Mouse (Mus musculus): ENCODE measurements around the gene Edn2. TPM values are rescaled to one million over a fixed set of nuclear protein-coding genes. Genes with fewer than 3 reads are reported as not detected.

The Edn2 gene
- total and polyA plus RNA-seq, 2 experiments from 2014 or later, result 0.20 TPM; not detected in 1

DNA sequence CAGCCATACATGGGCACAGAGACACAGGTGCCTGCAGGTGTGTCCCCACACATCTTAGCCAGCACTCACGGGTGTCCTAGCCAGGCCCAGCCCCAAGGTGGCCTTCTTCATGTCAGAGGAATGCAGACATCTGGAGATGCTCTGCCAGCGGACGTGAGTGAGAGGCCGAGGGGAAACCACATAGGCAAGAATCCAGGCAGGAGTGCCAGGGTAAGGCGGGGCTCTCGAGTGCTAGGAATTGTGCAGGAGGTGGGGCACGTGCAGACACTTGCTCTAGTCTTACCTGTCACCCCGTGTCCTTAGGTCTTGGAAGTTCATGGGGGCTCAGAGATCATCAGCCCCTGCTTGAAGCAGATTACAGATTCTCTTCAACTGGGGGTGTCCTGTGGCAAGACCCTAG lies 15.1 kb upstream of the Edn2 start:
- H3K27me3 ChIP-seq (ENCODE audit: control insufficient read depth, insufficient read depth, low read length), result no peaks in the 10 kb centered on the region; the same call in 1 of the 2 replicates
- H3K9ac ChIP-seq (replicated peaks; ENCODE audit: low read depth, low read length), result no peak overlapping the region
- no peak overlapping the region for H3K4me3 ChIP-seq (ENCODE audit: low read depth, low read length)
- peaks cover 33% of the 10 kb centered on the region for H3K4me1 ChIP-seq (ENCODE audit: control insufficient read depth, insufficient read depth)
- no peak overlapping the region for H3K4me2 ChIP-seq (ENCODE audit: low read depth, low read length)
- no peaks in the 10 kb centered on the region for H3K9me3 ChIP-seq (replicated peaks; ENCODE audit: control insufficient read depth, low read length)
- DNase-seq (ENCODE audit: low spot score) (no peak), ATAC-seq (ENCODE audit: insufficient read depth, low read depth) (no peak)
- 40% methylated on average over 8 of the region's 8 CpGs for WGBS
- no peak for TF ChIP-seq CTCF (IDR thresholded peaks at IDR 0.05; ENCODE audit: low read depth)
- no peak for TF ChIP-seq EP300 (IDR thresholded peaks at IDR 0.05; ENCODE audit: low read depth)
- no peaks in the 10 kb centered on the region for H3K36me3 ChIP-seq (replicated peaks; ENCODE audit: control insufficient read depth, insufficient read depth, low read length)
- no peak overlapping the region for H3K27ac ChIP-seq (ENCODE audit: low read depth)

DNA sequence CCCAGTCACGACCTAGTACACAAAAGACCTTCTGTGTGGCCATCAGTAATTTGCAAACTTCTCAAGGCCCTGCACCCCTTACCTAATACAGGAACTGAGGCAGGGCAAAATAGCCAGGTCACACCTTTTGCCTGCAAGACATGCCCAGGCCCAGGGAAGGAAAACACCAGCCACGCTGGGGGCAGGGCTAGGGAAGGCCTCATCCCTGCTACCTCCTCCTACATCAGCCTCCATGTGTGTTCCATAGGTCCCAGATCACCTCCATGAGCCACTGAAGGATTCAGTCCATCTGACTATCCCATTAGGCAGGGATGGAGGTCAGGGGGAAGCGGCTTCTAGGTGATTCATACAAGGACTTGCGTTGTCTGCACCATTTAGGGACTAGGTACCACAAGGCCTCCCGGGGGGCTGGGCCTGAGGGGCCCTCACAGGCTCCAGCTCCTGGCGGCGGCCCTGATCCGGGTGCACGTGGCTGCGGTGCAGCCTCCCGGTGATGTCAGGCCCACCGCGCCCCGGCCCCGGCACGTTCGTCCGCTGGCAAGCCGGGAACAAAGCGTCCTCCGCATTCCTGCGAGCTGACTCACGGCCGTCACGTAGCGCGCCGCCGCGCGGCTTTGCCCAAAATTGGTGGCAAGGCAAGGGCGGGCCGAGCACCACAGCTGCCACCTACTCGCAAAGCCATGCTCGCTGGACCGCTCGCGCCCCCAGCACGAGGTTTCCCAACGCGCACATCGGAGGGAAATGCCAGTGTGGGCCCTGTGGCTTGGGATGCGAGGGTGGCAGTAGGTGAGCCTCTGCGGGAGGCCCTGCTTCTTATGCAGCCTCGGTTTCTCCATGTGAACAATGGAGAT lies 12.5 kb upstream of the Edn2 start:
- Histone ChIP-seq H3K27ac (ENCODE audit: low read depth) (peak overlapping the region; percentile 75), H3K4me2 (ENCODE audit: low read depth, low read length) (peak overlapping the region; percentile 38), H3K4me3 (ENCODE audit: low read depth, low read length) (no peak overlapping the region), H3K36me3 (replicated peaks; ENCODE audit: control insufficient read depth, insufficient read depth, low read length) (no peaks in the 10 kb centered on the region), H3K9ac (replicated peaks; ENCODE audit: low read depth, low read length) (no peak overlapping the region), H3K4me1 (ENCODE audit: control insufficient read depth, insufficient read depth) (peaks cover 25% of the 10 kb centered on the region), H3K27me3 (ENCODE audit: control insufficient read depth, insufficient read depth, low read length) (no peaks in the 10 kb centered on the region; the same call in 1 of the 2 replicates), H3K9me3 (replicated peaks; ENCODE audit: control insufficient read depth, low read length) (no peaks in the 10 kb centered on the region)
- ATAC-seq (ENCODE audit: insufficient read depth, low read depth) (peak; percentile 87), DNase-seq (ENCODE audit: low spot score) (peak; percentile 92)
- TF ChIP-seq CTCF (IDR thresholded peaks at IDR 0.05; ENCODE audit: low read depth) (peak; percentile 16; the same call in 1 of the 2 replicates), EP300 (IDR thresholded peaks at IDR 0.05; ENCODE audit: low read depth) (peak; percentile 97)
- 5% methylated on average over 45 of the region's 45 CpGs for WGBS

DNA sequence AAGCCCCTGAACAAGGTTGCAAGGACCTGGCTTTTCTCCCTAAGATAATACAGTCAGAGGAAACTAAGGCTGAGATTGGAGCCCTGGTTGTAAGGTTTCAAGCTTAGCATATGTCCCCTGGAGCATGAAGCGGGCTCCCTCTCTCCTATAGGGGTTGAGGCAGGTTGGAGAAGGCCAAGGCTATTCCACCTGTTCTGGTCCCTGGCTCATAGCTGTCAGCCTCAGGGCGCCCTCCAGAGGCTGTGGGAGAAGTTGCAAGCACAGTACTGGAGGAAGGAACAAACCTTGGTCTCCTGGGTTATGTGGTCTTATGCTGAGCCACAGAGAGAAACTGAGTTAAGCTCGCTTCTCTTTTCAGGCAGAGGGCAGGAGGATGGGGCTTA lies 11.9 kb upstream of the Edn2 start:
- ATAC-seq (ENCODE audit: insufficient read depth, low read depth) (peak; percentile 34; the same call in 1 of the 2 replicates), DNase-seq (ENCODE audit: low spot score) (peak; percentile 48)
- Histone ChIP-seq H3K4me2 (ENCODE audit: low read depth, low read length) (peak overlapping the region; percentile 38), H3K36me3 (replicated peaks; ENCODE audit: control insufficient read depth, insufficient read depth, low read length) (no peaks in the 10 kb centered on the region), H3K9ac (replicated peaks; ENCODE audit: low read depth, low read length) (no peak overlapping the region), H3K9me3 (replicated peaks; ENCODE audit: control insufficient read depth, low read length) (no peaks in the 10 kb centered on the region), H3K4me3 (ENCODE audit: low read depth, low read length) (no peak overlapping the region), H3K27me3 (ENCODE audit: control insufficient read depth, insufficient read depth, low read length) (no peaks in the 10 kb centered on the region; the same call in 1 of the 2 replicates), H3K4me1 (ENCODE audit: control insufficient read depth, insufficient read depth) (peaks cover 23% of the 10 kb centered on the region), H3K27ac (ENCODE audit: low read depth) (peak overlapping the region; percentile 75)
- TF ChIP-seq EP300 (IDR thresholded peaks at IDR 0.05; ENCODE audit: low read depth) (no peak), CTCF (IDR thresholded peaks at IDR 0.05; ENCODE audit: low read depth) (peak; percentile 51)
- WGBS, result 52% methylated on average over 3 of the region's 3 CpGs

DNA sequence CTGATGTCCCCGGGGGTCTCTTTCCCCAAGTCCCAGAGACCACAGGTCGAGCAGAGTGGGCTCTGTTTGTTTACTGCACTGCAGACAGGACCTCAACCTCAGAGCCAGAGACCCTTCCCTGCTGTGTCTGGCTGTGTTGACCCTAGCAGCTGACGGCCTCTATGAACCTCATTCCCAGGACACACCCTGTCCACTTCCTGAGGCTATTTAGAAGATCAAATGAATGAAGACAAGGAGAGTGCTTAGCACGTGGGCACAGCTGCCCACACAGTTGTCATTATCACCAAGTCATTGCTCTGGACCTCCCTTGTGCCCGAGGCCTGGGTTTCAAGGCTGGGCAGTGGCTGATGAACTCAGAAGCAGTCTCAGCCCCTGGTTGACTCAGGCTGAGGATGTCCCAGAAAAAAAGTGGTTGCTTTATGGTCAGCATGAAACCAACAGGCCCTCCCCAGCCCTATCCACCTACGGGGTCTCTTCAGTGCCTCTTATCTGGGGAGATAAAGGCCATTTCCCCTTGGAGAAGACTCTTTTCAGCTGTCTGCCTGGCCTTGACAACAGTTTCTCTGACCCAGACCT lies 10.6 kb upstream of the Edn2 start:
- 64% methylated on average over 6 of the region's 6 CpGs for WGBS
- Histone ChIP-seq H3K36me3 (replicated peaks; ENCODE audit: control insufficient read depth, insufficient read depth, low read length) (no peaks in the 10 kb centered on the region), H3K4me3 (ENCODE audit: low read depth, low read length) (no peak overlapping the region), H3K4me1 (ENCODE audit: control insufficient read depth, insufficient read depth) (peaks cover 13% of the 10 kb centered on the region), H3K27ac (ENCODE audit: low read depth) (no peak overlapping the region), H3K27me3 (ENCODE audit: control insufficient read depth, insufficient read depth, low read length) (no peaks in the 10 kb centered on the region; the same call in 1 of the 2 replicates), H3K4me2 (ENCODE audit: low read depth, low read length) (no peak overlapping the region), H3K9me3 (replicated peaks; ENCODE audit: control insufficient read depth, low read length) (no peaks in the 10 kb centered on the region), H3K9ac (replicated peaks; ENCODE audit: low read depth, low read length) (no peak overlapping the region)
- ATAC-seq (ENCODE audit: insufficient read depth, low read depth), result no peak
- no peak for DNase-seq (ENCODE audit: low spot score)
- TF ChIP-seq EP300 (IDR thresholded peaks at IDR 0.05; ENCODE audit: low read depth), result no peak
- TF ChIP-seq CTCF (IDR thresholded peaks at IDR 0.05; ENCODE audit: low read depth), result no peak

DNA sequence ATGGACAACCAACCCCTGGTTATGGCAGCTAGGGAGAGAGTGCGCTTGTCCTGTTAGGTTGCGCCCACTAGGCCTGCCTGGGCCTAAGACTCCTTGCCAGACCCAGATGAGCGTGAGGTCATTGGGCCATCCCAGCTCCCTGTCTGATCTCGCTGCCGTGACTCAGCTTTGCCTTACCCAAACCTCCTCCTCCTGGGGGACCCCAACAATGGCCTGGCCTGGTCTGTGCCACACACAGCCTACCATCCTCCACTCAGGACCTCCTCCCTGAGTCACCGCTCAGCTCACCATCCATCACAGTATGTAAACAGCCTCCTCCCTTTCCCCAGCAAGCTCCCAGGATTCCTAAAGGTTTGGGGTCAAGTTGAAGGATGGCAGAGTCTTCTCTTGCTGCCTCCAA lies 9.1 kb upstream of the Edn2 start:
- Histone ChIP-seq H3K27me3 (ENCODE audit: control insufficient read depth, insufficient read depth, low read length) (no peaks in the 10 kb centered on the region; the same call in 1 of the 2 replicates), H3K4me3 (ENCODE audit: low read depth, low read length) (no peak overlapping the region), H3K4me1 (ENCODE audit: control insufficient read depth, insufficient read depth) (peaks cover 4% of the 10 kb centered on the region; the same call in 1 of the 2 replicates), H3K4me2 (ENCODE audit: low read depth, low read length) (no peak overlapping the region), H3K27ac (ENCODE audit: low read depth) (no peak overlapping the region), H3K9me3 (replicated peaks; ENCODE audit: control insufficient read depth, low read length) (no peaks in the 10 kb centered on the region), H3K9ac (replicated peaks; ENCODE audit: low read depth, low read length) (no peak overlapping the region), H3K36me3 (replicated peaks; ENCODE audit: control insufficient read depth, insufficient read depth, low read length) (no peaks in the 10 kb centered on the region)
- no peak for DNase-seq (ENCODE audit: low spot score)
- WGBS, result 90% methylated on average over 6 of the region's 6 CpGs
- no peak for ATAC-seq (ENCODE audit: insufficient read depth, low read depth)
- no peak for TF ChIP-seq CTCF (IDR thresholded peaks at IDR 0.05; ENCODE audit: low read depth)
- TF ChIP-seq EP300 (IDR thresholded peaks at IDR 0.05; ENCODE audit: low read depth), result no peak

Data from heart, postnatal 0 days (tissue).